Mouse (Mus musculus): ENCODE measurements around the gene Rapgef2.

The Rapgef2 gene

GRCm38 (mm10) chr3:79287108-79287576 lies 825 bp upstream of the Rapgef2 start:
- POLR2A ChIA-PET = interaction anchor here in 3 of 4 experiments (0.9 to 2.8 kb wide), 14 partner anchors 9 to 342 kb away, joined by 3 to 10 read pairs (median 4); partner anchors contain the start of genes 4930579G24Rik (in 1 of the 3) and Fnip2 (in 1 of the 3)

GRCm38 (mm10) chr3:79286031-79286375 lies 314 bp downstream of the Rapgef2 start:
- ChIA-PET CTCF (interaction anchor here in 1 of 4 experiments (1.5 kb wide), 1 partner anchor 84 kb away, joined by 4 read pairs; no protein-coding TSS in a partner anchor), POLR2A (interaction anchor here in 3 of 4 experiments (0.7 to 2.8 kb wide), 21 partner anchors 8 to 343 kb away, joined by 3 to 10 read pairs (median 3); partner anchors contain the start of gene 4930579G24Rik (in 1 of the 3))

More at GRCm38 (mm10) chr3:79287108-79287576, 825 bp upstream of the Rapgef2 start:
- CTCF ChIA-PET = interaction anchor here in 1 of 4 experiments (1.5 kb wide), 1 partner anchor 85 kb away, joined by 4 read pairs; no protein-coding TSS in a partner anchor

- POLR2A ChIA-PET = interaction anchor here in 3 of 4 experiments (0.7 to 2.8 kb wide), 15 partner anchors 7 to 247 kb away, joined by 3 to 10 read pairs (median 4); no protein-coding TSS in a partner anchor
- CTCF ChIA-PET = interaction anchor here in 1 of 4 experiments (1.5 kb wide), 1 partner anchor 83 kb away, joined by 3 read pairs; no protein-coding TSS in a partner anchor
Measured at GRCm38 (mm10) chr3:79285097-79285675, 1.1 kb downstream of the Rapgef2 start.

GRCm38 (mm10) chr3:79283976-79284375 lies 2.3 kb downstream of the Rapgef2 start:
- ChIA-PET CTCF (interaction anchor here in 2 of 4 experiments (0.7 to 1.5 kb wide), 2 partner anchors 82 to 283 kb away, joined by 3 to 4 read pairs; no protein-coding TSS in a partner anchor), POLR2A (interaction anchor here in 2 of 4 experiments (0.8 to 2.1 kb wide), 4 partner anchors 9 to 248 kb away, joined by 3 to 7 read pairs (median 3); no protein-coding TSS in a partner anchor)

- POLR2A ChIA-PET = interaction anchor here in 2 of 4 experiments (1.1 to 1.9 kb wide), 3 partner anchors 10 to 249 kb away, joined by 3 to 7 read pairs (median 5); no protein-coding TSS in a partner anchor
- CTCF ChIA-PET = no interaction called here
Measured at GRCm38 (mm10) chr3:79283031-79283430, 3.3 kb downstream of the Rapgef2 start.

- POLR2A ChIA-PET = interaction anchor here in 1 of 4 experiments (1.8 kb wide), 1 partner anchor 15 kb away, joined by 3 read pairs; no protein-coding TSS in a partner anchor
- CTCF ChIA-PET = no interaction called here
Measured at GRCm38 (mm10) chr3:79275856-79276645, 10.3 kb downstream of the Rapgef2 start.

GRCm38 (mm10) chr3:79273350-79273749 lies 13.0 kb downstream of the Rapgef2 start:
- CTCF ChIA-PET = interaction anchor here in 1 of 4 experiments (0.7 kb wide), 1 partner anchor 88 kb away, joined by 3 read pairs; no protein-coding TSS in a partner anchor
- POLR2A ChIA-PET = interaction anchor here in 1 of 4 experiments (0.7 to 2.2 kb wide), 4 partner anchors 9 to 275 kb away, joined by 3 to 8 read pairs (median 6); no protein-coding TSS in a partner anchor

- ChIA-PET CTCF (interaction anchor here in 1 of 4 experiments (0.7 kb wide), 1 partner anchor 87 kb away, joined by 3 read pairs; no protein-coding TSS in a partner anchor), POLR2A (interaction anchor here in 2 of 4 experiments (0.6 to 2.2 kb wide), 5 partner anchors 9 to 62 kb away, joined by 3 to 8 read pairs (median 6); no protein-coding TSS in a partner anchor)
Measured at GRCm38 (mm10) chr3:79272939-79273338, 13.4 kb downstream of the Rapgef2 start.

GRCm38 (mm10) chr3:79270980-79271555 lies 15.2 kb downstream of the Rapgef2 start:
- POLR2A ChIA-PET = interaction anchor here in 2 of 4 experiments (1.5 to 2.0 kb wide), 2 partner anchors 9 to 15 kb away, joined by 3 to 8 read pairs; partner anchors contain the start of gene Rapgef2 (in 1 of the 2)

GRCm38 (mm10) chr3:79269872-79270271 lies 16.4 kb downstream of the Rapgef2 start:
- ChIA-PET POLR2A (interaction anchor here in 2 of 4 experiments (0.7 to 1.5 kb wide), 2 partner anchors 11 to 65 kb away, joined by 3 to 6 read pairs; no protein-coding TSS in a partner anchor), CTCF (interaction anchor here in 1 of 4 experiments (0.7 kb wide), 1 partner anchor 38 kb away, joined by 15 read pairs; no protein-coding TSS in a partner anchor)

More at GRCm38 (mm10) chr3:79270980-79271555, 15.2 kb downstream of the Rapgef2 start:
- CTCF ChIA-PET = interaction anchor here in 1 of 4 experiments (0.6 kb wide), 1 partner anchor 307 kb away, joined by 4 read pairs; no protein-coding TSS in a partner anchor

- CTCF ChIA-PET = interaction anchor here in 1 of 4 experiments (0.5 kb wide), 1 partner anchor 302 kb away, joined by 3 read pairs; no protein-coding TSS in a partner anchor
- POLR2A ChIA-PET = no interaction called here
Measured at GRCm38 (mm10) chr3:79266976-79267375, 19.3 kb downstream of the Rapgef2 start.

- POLR2A ChIA-PET = interaction anchor here (0.6 to 1.8 kb wide), 20 partner anchors 8 to 305 kb away, joined by 3 to 8 read pairs (median 4); partner anchors contain the start of gene Rapgef2 (in 1 of the 4)
- CTCF ChIA-PET = interaction anchor here in 1 of 4 experiments (0.6 to 1.2 kb wide), 3 partner anchors 10 to 60 kb away, joined by 3 to 5 read pairs (median 4); no protein-coding TSS in a partner anchor
Measured at GRCm38 (mm10) chr3:79261816-79262316, 24.5 kb downstream of the Rapgef2 start.

- ChIA-PET POLR2A (interaction anchor here in 1 of 4 experiments (0.9 to 1.5 kb wide), 4 partner anchors 8 to 32 kb away, joined by 3 to 4 read pairs (median 4); partner anchors contain the start of gene Rapgef2), CTCF (no interaction called here)
Measured at GRCm38 (mm10) chr3:79254023-79254422, 32.3 kb downstream of the Rapgef2 start.

- POLR2A ChIA-PET = interaction anchor here in 2 of 4 experiments (0.6 to 1.5 kb wide), 6 partner anchors 8 to 181 kb away, joined by 3 to 4 read pairs (median 4); partner anchors contain the start of gene Rapgef2 (in 1 of the 2)
- CTCF ChIA-PET = no interaction called here
Measured at GRCm38 (mm10) chr3:79253416-79253815, 32.9 kb downstream of the Rapgef2 start.

- CTCF ChIA-PET = interaction anchor here in 1 of 4 experiments (0.7 kb wide), 1 partner anchor 38 kb away, joined by 3 read pairs; no protein-coding TSS in a partner anchor
- POLR2A ChIA-PET = interaction anchor here in 2 of 4 experiments (0.6 to 1.5 kb wide), 5 partner anchors 8 to 182 kb away, joined by 3 to 4 read pairs (median 4); partner anchors contain the start of gene Rapgef2 (in 1 of the 2)
Measured at GRCm38 (mm10) chr3:79252921-79253394, 33.4 kb downstream of the Rapgef2 start.

GRCm38 (mm10) chr3:79249955-79250354 lies 36.4 kb downstream of the Rapgef2 start:
- POLR2A ChIA-PET = no interaction called here
- CTCF ChIA-PET = no interaction called here
